Mouse (Mus musculus) forebrain, embryonic 14.5 days (tissue): ENCODE measurements around the gene Cox10. TPM values are rescaled to one million over a fixed set of nuclear protein-coding genes. Genes with fewer than 3 reads are reported as not detected.

Source experiments
- ATAC-seq: fragments of 200-750 bp; cut with Nextera tagmentation; 2 replicates; pipeline ENCODE4 v1.8.0; 2017; ENCODE audit warnings: mild to moderate bottlenecking, moderate library complexity
- DNase-seq: peaks from one replicate; pipeline ENCODE4 v3.0.0-alpha.2; 2015; ENCODE audit warnings: low spot score
- H3K27ac ChIP-seq: fragments of 300-500 bp; sonication (generic); 2 replicates; pipeline ENCODE4 v1.5.1; 2014; ENCODE audit warnings: low read depth, mild to moderate bottlenecking, control low read depth, low read length, moderate library complexity
- H3K27me3 ChIP-seq: fragments of 300-500 bp; sonication (generic); replicated peaks from 2 replicates; pipeline ENCODE4 v1.6.1; 2014; ENCODE audit warnings: low read length, control low read depth, mixed read lengths; ENCODE audit not compliant: control insufficient read depth, insufficient read depth
- H3K36me3 ChIP-seq: fragments of 300-500 bp; sonication (generic); 2 replicates; pipeline ENCODE4 v1.6.1; 2014; ENCODE audit warnings: low read length, control low read depth; ENCODE audit not compliant: control insufficient read depth, insufficient read depth
- H3K4me1 ChIP-seq: fragments of 300-500 bp; sonication (generic); 2 replicates; pipeline ENCODE4 v1.6.1; 2014; ENCODE audit warnings: antibody characterized with exemption, low read length, control low read depth; ENCODE audit not compliant: control insufficient read depth, insufficient read depth
- H3K4me2 ChIP-seq: fragments of 300-500 bp; sonication (generic); 2 replicates; pipeline ENCODE4 v1.6.1; 2014; ENCODE audit warnings: mild to moderate bottlenecking, control low read depth, low read length
- H3K4me3 ChIP-seq: fragments of 300-500 bp; sonication (generic); 2 replicates; pipeline ENCODE4 v1.5.1; 2014; ENCODE audit warnings: low read depth, low read length, control low read depth
- H3K9ac ChIP-seq: fragments of 300-500 bp; sonication (generic); 2 replicates; pipeline ENCODE4 v1.6.1; 2014; ENCODE audit warnings: mild to moderate bottlenecking, low read length, control low read depth, moderate library complexity
- H3K9me3 ChIP-seq: fragments of 300-500 bp; sonication (generic); replicated peaks from 2 replicates; pipeline ENCODE4 v1.6.1; 2016; ENCODE audit warnings: low read length, control low read depth, mixed read lengths; ENCODE audit not compliant: control insufficient read depth
- WGBS: fragments of 180-500 bp; shearing (Covaris S2); extraction: QIAGEN DNeasy Blood & Tissue Kit; methylation state at CpG from one replicate; pipeline ENCODE4 v1.1.7; 2014; 5-methylcytosine and 5-hydroxymethylcytosine counted together
- polyA plus RNA-seq: library from polyadenylated mRNA; unstranded; fragments of >200 nt; fragmentation: Nextera tagmentation; extraction: Ambion mirVana; gene quantifications from 2 replicates; pipeline ENCODE4 v1.2.1, GENCODE M21; 2014

Gene Cox10
- polyA plus RNA-seq, 1 experiment from 2014 or later, result 20.0 TPM

DNA sequence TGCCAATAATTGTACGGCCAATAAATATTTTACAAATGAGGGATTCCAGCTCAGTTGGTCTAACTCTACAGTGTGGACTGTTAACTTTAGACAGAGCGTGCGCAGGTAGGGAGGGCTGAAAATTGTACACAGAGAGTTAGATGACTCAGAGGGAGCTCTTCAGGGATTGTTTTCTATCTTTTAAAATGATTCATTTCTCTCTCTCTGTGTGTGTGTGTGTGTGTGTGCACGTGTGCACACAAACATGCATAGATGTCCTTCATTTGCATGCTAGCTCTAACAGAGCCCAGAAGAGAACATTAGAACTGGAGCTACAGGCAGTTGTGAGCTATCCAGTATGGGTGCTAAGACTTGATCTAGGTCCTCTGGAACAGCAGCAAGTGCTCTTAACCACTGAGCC, 17.0 kb downstream of the Cox10 start:
- 0 out of 2 replicates have a peak, but pooled peaks cover under 1% of the 10 kb centered on the region for H3K36me3 ChIP-seq
- no peaks in the 10 kb centered on the region for H3K27me3 ChIP-seq
- DNase-seq (no peak), ATAC-seq (no peak)
- no peak overlapping the region for H3K4me2 ChIP-seq
- H3K27ac ChIP-seq, result no peak overlapping the region
- no peak overlapping the region for H3K4me3 ChIP-seq
- H3K9ac ChIP-seq, result no peak overlapping the region
- no peaks in the 10 kb centered on the region for H3K4me1 ChIP-seq
- whole genome bisulfite sequencing, result 91% methylated on average over 4 of the region's 4 CpGs
- H3K9me3 ChIP-seq, result no peaks in the 10 kb centered on the region

- WGBS, result 91% methylated on average over 2 of the region's 2 CpGs
Observed at GRCm38 (mm10) chr11:64059305-64059704, 20.0 kb downstream of the Cox10 start.

DNA sequence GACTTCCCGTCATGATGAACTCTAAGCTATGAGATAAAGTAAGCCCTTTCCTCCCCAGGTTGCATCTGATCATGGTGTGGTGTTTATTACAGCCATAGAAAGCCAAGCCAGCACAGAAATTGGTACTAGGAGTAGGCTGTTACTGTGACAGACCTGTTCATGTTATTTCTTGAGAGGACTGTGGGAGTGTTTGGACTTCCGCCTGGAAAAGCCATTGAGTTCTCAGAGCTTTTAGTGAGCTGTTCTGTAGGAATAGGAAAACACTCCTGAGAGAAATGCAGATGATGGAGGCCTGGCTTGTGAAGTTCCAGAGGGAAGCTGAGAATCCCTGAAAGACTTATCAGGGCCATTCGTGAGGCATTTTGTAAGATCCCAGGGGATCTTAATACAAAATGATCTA, 20.8 kb downstream of the Cox10 start:
- ATAC-seq (no peak), DNase-seq (no peak)
- H3K27ac ChIP-seq, result no peak overlapping the region
- H3K9me3 ChIP-seq, result no peaks in the 10 kb centered on the region
- H3K4me3 ChIP-seq, result no peak overlapping the region
- 93% methylated on average over 3 of the region's 3 CpGs for WGBS
- no peaks in the 10 kb centered on the region for H3K4me1 ChIP-seq
- 0 out of 2 replicates have a peak, but pooled peaks cover 2% of the 10 kb centered on the region for H3K27me3 ChIP-seq
- H3K9ac ChIP-seq, result no peak overlapping the region
- no peak overlapping the region for H3K4me2 ChIP-seq
- 0 out of 2 replicates have a peak, but pooled peaks cover 4% of the 10 kb centered on the region for H3K36me3 ChIP-seq

More at GRCm38 (mm10) chr11:64059305-64059704, 20.0 kb downstream of the Cox10 start:
- H3K36me3 ChIP-seq, result 0 out of 2 replicates have a peak, but pooled peaks cover 4% of the 10 kb centered on the region
- ATAC-seq (no peak), DNase-seq (no peak)
- no peak overlapping the region for H3K9ac ChIP-seq
- no peak overlapping the region for H3K4me2 ChIP-seq
- H3K4me3 ChIP-seq, result no peak overlapping the region
- no peaks in the 10 kb centered on the region for H3K4me1 ChIP-seq
- no peaks in the 10 kb centered on the region for H3K9me3 ChIP-seq
- 0 out of 2 replicates have a peak, but pooled peaks cover under 1% of the 10 kb centered on the region for H3K27me3 ChIP-seq
- no peak overlapping the region for H3K27ac ChIP-seq

GRCm38 (mm10) chr11:64053371-64053770, 25.9 kb downstream of the Cox10 start:
- 0 out of 2 replicates have a peak, but pooled peaks cover 2% of the 10 kb centered on the region for H3K27me3 ChIP-seq
- no peak overlapping the region for H3K4me2 ChIP-seq
- no peak overlapping the region for H3K9ac ChIP-seq
- no peak overlapping the region for H3K4me3 ChIP-seq
- H3K27ac ChIP-seq, result no peak overlapping the region
- DNase-seq (no peak), ATAC-seq (no peak)
- 0 out of 2 replicates have a peak, but pooled peaks cover 4% of the 10 kb centered on the region for H3K36me3 ChIP-seq
- no peaks in the 10 kb centered on the region for H3K9me3 ChIP-seq
- WGBS, result 56% methylated on average over 5 of the region's 5 CpGs
- H3K4me1 ChIP-seq, result peaks cover 8% of the 10 kb centered on the region

- H3K4me2 ChIP-seq, result peak overlapping the region; percentile 9; the same call in 1 of the 2 replicates
- 5% methylated on average over 9 of the region's 9 CpGs for WGBS
- H3K9ac ChIP-seq, result no peak overlapping the region
- ATAC-seq, result peak; percentile 96
- peaks cover 8% of the 10 kb centered on the region for H3K4me1 ChIP-seq
- H3K36me3 ChIP-seq, result no peaks in the 10 kb centered on the region
- no peak overlapping the region for H3K27ac ChIP-seq
- 0 out of 2 replicates have a peak, but pooled peaks cover 2% of the 10 kb centered on the region for H3K27me3 ChIP-seq
- H3K4me3 ChIP-seq, result no peak overlapping the region
- H3K9me3 ChIP-seq, result no peaks in the 10 kb centered on the region
- DNase-seq, result peak; percentile 91
Observed at GRCm38 (mm10) chr11:64051195-64051968, 27.9 kb downstream of the Cox10 start.

DNA sequence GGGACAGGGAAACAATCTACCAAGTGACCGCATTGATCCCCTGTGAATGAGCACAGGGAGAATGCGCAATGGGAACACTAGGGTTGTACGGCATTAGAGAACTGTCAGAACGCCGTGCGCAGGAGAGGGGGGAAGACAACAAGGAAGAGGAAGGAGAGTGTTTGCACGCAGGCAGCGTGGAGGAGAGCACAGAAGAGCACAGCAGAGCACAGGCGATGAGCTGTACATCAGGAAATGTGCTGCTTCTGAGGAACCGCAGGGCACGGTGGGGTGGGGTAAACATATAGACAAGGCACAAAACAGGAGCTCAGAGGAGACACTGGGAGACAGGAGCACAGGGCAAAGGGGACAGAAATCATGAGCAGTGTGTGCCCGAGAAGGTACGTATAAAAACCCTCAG, 31.8 kb downstream of the Cox10 start:
- H3K27me3 ChIP-seq, result no peaks in the 10 kb centered on the region
- 0 out of 2 replicates have a peak, but pooled peaks cover 3% of the 10 kb centered on the region for H3K36me3 ChIP-seq
- WGBS, result 86% methylated on average over 13 of the region's 13 CpGs
- ATAC-seq (no peak), DNase-seq (no peak)
- H3K9me3 ChIP-seq, result no peaks in the 10 kb centered on the region
- no peak overlapping the region for H3K27ac ChIP-seq
- H3K4me1 ChIP-seq, result peaks cover 8% of the 10 kb centered on the region
- no peak overlapping the region for H3K9ac ChIP-seq
- H3K4me2 ChIP-seq, result no peak overlapping the region
- no peak overlapping the region for H3K4me3 ChIP-seq

GRCm38 (mm10) chr11:64045041-64045440, 34.2 kb downstream of the Cox10 start:
- DNase-seq (no peak), ATAC-seq (no peak)
- 0 out of 2 replicates have a peak, but pooled peaks cover 3% of the 10 kb centered on the region for H3K36me3 ChIP-seq
- WGBS, result 90% methylated on average over 4 of the region's 4 CpGs
- no peaks in the 10 kb centered on the region for H3K4me1 ChIP-seq
- no peaks in the 10 kb centered on the region for H3K9me3 ChIP-seq
- H3K4me3 ChIP-seq, result no peak overlapping the region
- no peak overlapping the region for H3K4me2 ChIP-seq
- H3K27me3 ChIP-seq, result no peaks in the 10 kb centered on the region
- H3K9ac ChIP-seq, result no peak overlapping the region
- H3K27ac ChIP-seq, result no peak overlapping the region

GRCm38 (mm10) chr11:64044024-64044423, 35.2 kb downstream of the Cox10 start:
- ATAC-seq, result no peak
- no peaks in the 10 kb centered on the region for H3K4me1 ChIP-seq
- H3K27me3 ChIP-seq, result no peaks in the 10 kb centered on the region
- no peak overlapping the region for H3K27ac ChIP-seq
- DNase-seq, result no peak
- H3K4me3 ChIP-seq, result no peak overlapping the region
- no peak overlapping the region for H3K9ac ChIP-seq
- 88% methylated on average over 3 of the region's 3 CpGs for WGBS
- H3K36me3 ChIP-seq, result 0 out of 2 replicates have a peak, but pooled peaks cover 3% of the 10 kb centered on the region
- no peak overlapping the region for H3K4me2 ChIP-seq
- no peaks in the 10 kb centered on the region for H3K9me3 ChIP-seq

- H3K4me2 ChIP-seq, result no peak overlapping the region
- H3K27ac ChIP-seq, result no peak overlapping the region
- H3K27me3 ChIP-seq, result no peaks in the 10 kb centered on the region
- ATAC-seq, result no peak
- no peak overlapping the region for H3K4me3 ChIP-seq
- H3K9me3 ChIP-seq, result no peaks in the 10 kb centered on the region
- H3K36me3 ChIP-seq, result 0 out of 2 replicates have a peak, but pooled peaks cover 3% of the 10 kb centered on the region
- H3K9ac ChIP-seq, result no peak overlapping the region
- DNase-seq, result no peak
- WGBS, result 38% methylated on average over 7 of the region's 7 CpGs
- H3K4me1 ChIP-seq, result no peaks in the 10 kb centered on the region
Observed at GRCm38 (mm10) chr11:64041281-64041680, 38.0 kb downstream of the Cox10 start.
